Mouse (Mus musculus): ENCODE measurements around the gene Pard3. TPM values are rescaled to one million over a fixed set of nuclear protein-coding genes. Genes with fewer than 3 reads are reported as not detected.

Pard3 gene
- total and polyA plus RNA-seq, 2 experiments from 2014 or later = 11.9 to 29.7 TPM

GRCm38 (mm10) chr8:127229325-127230232, 165.9 kb downstream of the Pard3 start:
- Histone ChIP-seq H3K27me3 (ENCODE audit: insufficient read depth, low read length) (no peaks in the 10 kb centered on the region), H3K36me3 (ENCODE audit: insufficient read depth, low read length) (no peaks in the 10 kb centered on the region), H3K27ac (ENCODE audit: low read depth, low read length) (no peak overlapping the region), H3K9ac (replicated peaks; ENCODE audit: low read length, poor library complexity, severe bottlenecking) (no peak overlapping the region), H3K4me3 (ENCODE audit: low read depth, low read length) (no peak overlapping the region), H3K9me3 (ENCODE audit: low read length) (no peaks in the 10 kb centered on the region), H3K4me2 (ENCODE audit: low read depth, low read length, poor library complexity, severe bottlenecking) (no peak overlapping the region), H3K4me1 (ENCODE audit: insufficient read depth, low read length) (peaks cover 6% of the 10 kb centered on the region; the same call in 1 of the 2 replicates)
- ATAC-seq (ENCODE audit: low FRiP score) (no peak), DNase-seq (ENCODE audit: low spot score) (no peak)
- TF ChIP-seq CTCF (IDR thresholded peaks at IDR 0.05) = no peak
- 77% methylated on average over 15 of the region's 15 CpGs for WGBS

GRCm38 (mm10) chr8:127230233-127230595, 166.5 kb downstream of the Pard3 start:
- H3K36me3 ChIP-seq (ENCODE audit: insufficient read depth, low read length) = no peaks in the 10 kb centered on the region
- H3K27me3 ChIP-seq (ENCODE audit: insufficient read depth, low read length) = no peaks in the 10 kb centered on the region
- H3K4me3 ChIP-seq (ENCODE audit: low read depth, low read length) = no peak overlapping the region
- no peak overlapping the region for H3K27ac ChIP-seq (ENCODE audit: low read depth, low read length)
- WGBS = 46% methylated on average over 8 of the region's 8 CpGs
- peaks cover 6% of the 10 kb centered on the region; the same call in 1 of the 2 replicates for H3K4me1 ChIP-seq (ENCODE audit: insufficient read depth, low read length)
- TF ChIP-seq CTCF (IDR thresholded peaks at IDR 0.05) = no peak
- no peak for ATAC-seq (ENCODE audit: low FRiP score)
- DNase-seq (ENCODE audit: low spot score) = peak; percentile 37
- no peak overlapping the region for H3K9ac ChIP-seq (replicated peaks; ENCODE audit: low read length, poor library complexity, severe bottlenecking)
- H3K9me3 ChIP-seq (ENCODE audit: low read length) = no peaks in the 10 kb centered on the region
- H3K4me2 ChIP-seq (ENCODE audit: low read depth, low read length, poor library complexity, severe bottlenecking) = no peak overlapping the region

- Histone ChIP-seq H3K36me3 (ENCODE audit: insufficient read depth, low read length) (no peaks in the 10 kb centered on the region), H3K27me3 (ENCODE audit: insufficient read depth, low read length) (no peaks in the 10 kb centered on the region), H3K9me3 (ENCODE audit: low read length) (no peaks in the 10 kb centered on the region), H3K4me1 (ENCODE audit: insufficient read depth, low read length) (no peaks in the 10 kb centered on the region), H3K4me2 (ENCODE audit: low read depth, low read length, poor library complexity, severe bottlenecking) (no peak overlapping the region), H3K27ac (ENCODE audit: low read depth, low read length) (no peak overlapping the region), H3K4me3 (ENCODE audit: low read depth, low read length) (no peak overlapping the region), H3K9ac (replicated peaks; ENCODE audit: low read length, poor library complexity, severe bottlenecking) (no peak overlapping the region)
- ATAC-seq (ENCODE audit: low FRiP score) (no peak), DNase-seq (ENCODE audit: low spot score) (no peak)
- no peak for TF ChIP-seq CTCF (IDR thresholded peaks at IDR 0.05)
- 93% methylated on average over 4 of the region's 4 CpGs for WGBS
These were observed 179.7 kb downstream of the Pard3 start for GRCm38 (mm10) chr8:127243351-127243750.

DNA sequence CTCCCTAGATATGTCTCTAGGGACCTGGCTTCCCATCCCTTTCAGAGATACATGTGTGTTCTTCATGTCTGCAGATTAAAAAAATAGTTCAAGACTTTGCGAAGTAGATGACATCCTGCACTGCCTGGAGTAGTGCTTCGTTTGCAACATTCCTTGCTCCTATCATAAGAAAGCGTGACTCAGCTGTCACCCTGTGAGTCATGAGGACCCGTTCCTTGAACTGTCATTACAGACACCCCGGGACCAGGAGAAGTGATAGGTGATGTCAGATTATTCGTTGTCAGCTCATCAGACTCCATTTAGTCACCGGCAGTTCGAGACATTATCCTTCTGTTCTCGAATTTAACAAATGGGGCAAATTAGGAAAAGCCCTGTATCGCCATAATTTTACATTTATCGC, 180.1 kb downstream of the Pard3 start:
- Histone ChIP-seq H3K9ac (replicated peaks; ENCODE audit: low read length, poor library complexity, severe bottlenecking) (no peak overlapping the region), H3K9me3 (ENCODE audit: low read length) (no peaks in the 10 kb centered on the region), H3K4me3 (ENCODE audit: low read depth, low read length) (no peak overlapping the region), H3K36me3 (ENCODE audit: insufficient read depth, low read length) (no peaks in the 10 kb centered on the region), H3K4me1 (ENCODE audit: insufficient read depth, low read length) (no peaks in the 10 kb centered on the region), H3K4me2 (ENCODE audit: low read depth, low read length, poor library complexity, severe bottlenecking) (no peak overlapping the region), H3K27me3 (ENCODE audit: insufficient read depth, low read length) (no peaks in the 10 kb centered on the region), H3K27ac (ENCODE audit: low read depth, low read length) (no peak overlapping the region)
- 83% methylated on average over 11 of the region's 11 CpGs for WGBS
- ATAC-seq (ENCODE audit: low FRiP score) = no peak
- TF ChIP-seq CTCF (IDR thresholded peaks at IDR 0.05) = no peak
- no peak for DNase-seq (ENCODE audit: low spot score)

- Histone ChIP-seq H3K4me3 (ENCODE audit: low read depth, low read length) (no peak overlapping the region), H3K9ac (replicated peaks; ENCODE audit: low read length, poor library complexity, severe bottlenecking) (no peak overlapping the region), H3K27me3 (ENCODE audit: insufficient read depth, low read length) (no peaks in the 10 kb centered on the region), H3K9me3 (ENCODE audit: low read length) (no peaks in the 10 kb centered on the region), H3K4me2 (ENCODE audit: low read depth, low read length, poor library complexity, severe bottlenecking) (no peak overlapping the region), H3K4me1 (ENCODE audit: insufficient read depth, low read length) (no peaks in the 10 kb centered on the region), H3K27ac (ENCODE audit: low read depth, low read length) (no peak overlapping the region), H3K36me3 (ENCODE audit: insufficient read depth, low read length) (no peaks in the 10 kb centered on the region)
- ATAC-seq (ENCODE audit: low FRiP score) = no peak
- no peak for DNase-seq (ENCODE audit: low spot score)
- 72% methylated on average over 4 of the region's 4 CpGs for WGBS
- TF ChIP-seq CTCF (IDR thresholded peaks at IDR 0.05) = no peak
These were observed 187.1 kb downstream of the Pard3 start for GRCm38 (mm10) chr8:127250746-127251145.

DNA sequence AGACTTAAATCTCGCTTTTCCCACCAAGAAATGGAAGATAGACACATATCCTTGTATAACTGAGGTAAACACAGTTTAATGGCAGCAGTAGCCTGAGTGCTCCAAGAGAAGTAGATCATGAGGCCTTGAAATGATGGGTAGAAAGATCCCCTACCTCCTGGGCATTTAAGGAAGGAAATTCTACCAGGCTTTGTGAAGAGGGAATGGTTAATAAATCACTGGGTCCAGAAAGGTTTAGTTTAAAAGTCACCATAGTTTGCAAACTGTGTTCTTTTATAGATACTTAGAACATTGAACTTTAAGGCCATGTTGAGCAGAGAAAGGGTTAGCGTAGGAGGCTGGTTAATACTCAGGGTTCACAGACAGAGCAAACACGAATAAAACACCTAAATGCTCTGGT, 187.8 kb downstream of the Pard3 start:
- no peaks in the 10 kb centered on the region for H3K27me3 ChIP-seq (ENCODE audit: insufficient read depth, low read length)
- no peak overlapping the region for H3K4me3 ChIP-seq (ENCODE audit: low read depth, low read length)
- DNase-seq (ENCODE audit: low spot score) (no peak), ATAC-seq (ENCODE audit: low FRiP score) (no peak)
- no peak overlapping the region for H3K27ac ChIP-seq (ENCODE audit: low read depth, low read length)
- no peaks in the 10 kb centered on the region for H3K4me1 ChIP-seq (ENCODE audit: insufficient read depth, low read length)
- H3K9ac ChIP-seq (replicated peaks; ENCODE audit: low read length, poor library complexity, severe bottlenecking) = no peak overlapping the region
- no peaks in the 10 kb centered on the region for H3K36me3 ChIP-seq (ENCODE audit: insufficient read depth, low read length)
- no peak for TF ChIP-seq CTCF (IDR thresholded peaks at IDR 0.05)
- H3K4me2 ChIP-seq (ENCODE audit: low read depth, low read length, poor library complexity, severe bottlenecking) = no peak overlapping the region
- no peaks in the 10 kb centered on the region for H3K9me3 ChIP-seq (ENCODE audit: low read length)
- WGBS = 93% methylated on average over 3 of the region's 3 CpGs

Data from midbrain, postnatal 0 days (tissue).